Mouse (Mus musculus): Measurements from ENCODE around the gene Fggy.

Fggy gene

GRCm38 (mm10) chr4:95784146-95784895, 227.0 kb downstream of the Fggy start:
- no peak for DNase-seq (ENCODE audit: low spot score)

GRCm38 (mm10) chr4:95787609-95788008, 230.3 kb downstream of the Fggy start:
- no peak for DNase-seq (ENCODE audit: low spot score)

GRCm38 (mm10) chr4:95788867-95789266, 231.6 kb downstream of the Fggy start:
- DNase-seq (ENCODE audit: low spot score) = no peak

DNA sequence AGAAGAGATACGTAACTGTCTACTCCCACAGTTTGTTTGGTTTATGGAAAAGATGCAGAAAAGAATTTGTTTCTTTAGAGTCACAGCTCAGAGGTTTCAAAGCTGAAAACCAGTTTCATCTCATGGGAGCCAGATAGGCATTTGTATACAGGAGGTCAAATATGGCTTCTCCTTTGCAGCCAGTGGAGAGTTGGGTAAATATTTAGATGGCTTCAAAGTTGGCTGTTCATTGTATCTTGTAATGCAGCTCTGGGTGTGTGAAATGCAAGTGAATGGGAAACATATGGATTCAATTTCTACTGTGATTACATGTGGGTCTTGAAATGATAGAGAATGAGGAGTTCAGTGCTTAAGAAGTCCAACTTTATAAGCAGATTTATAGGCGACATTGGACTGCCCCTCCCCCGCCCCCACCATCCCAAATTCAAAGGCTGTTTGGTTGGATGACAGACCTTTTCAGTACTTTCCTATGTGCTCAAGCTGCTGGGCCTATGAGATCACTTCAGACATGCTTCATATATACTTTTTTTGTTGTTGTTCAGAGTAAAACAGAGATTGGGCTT, 234.7 kb downstream of the Fggy start:
- no peak for DNase-seq (ENCODE audit: low spot score)

DNA sequence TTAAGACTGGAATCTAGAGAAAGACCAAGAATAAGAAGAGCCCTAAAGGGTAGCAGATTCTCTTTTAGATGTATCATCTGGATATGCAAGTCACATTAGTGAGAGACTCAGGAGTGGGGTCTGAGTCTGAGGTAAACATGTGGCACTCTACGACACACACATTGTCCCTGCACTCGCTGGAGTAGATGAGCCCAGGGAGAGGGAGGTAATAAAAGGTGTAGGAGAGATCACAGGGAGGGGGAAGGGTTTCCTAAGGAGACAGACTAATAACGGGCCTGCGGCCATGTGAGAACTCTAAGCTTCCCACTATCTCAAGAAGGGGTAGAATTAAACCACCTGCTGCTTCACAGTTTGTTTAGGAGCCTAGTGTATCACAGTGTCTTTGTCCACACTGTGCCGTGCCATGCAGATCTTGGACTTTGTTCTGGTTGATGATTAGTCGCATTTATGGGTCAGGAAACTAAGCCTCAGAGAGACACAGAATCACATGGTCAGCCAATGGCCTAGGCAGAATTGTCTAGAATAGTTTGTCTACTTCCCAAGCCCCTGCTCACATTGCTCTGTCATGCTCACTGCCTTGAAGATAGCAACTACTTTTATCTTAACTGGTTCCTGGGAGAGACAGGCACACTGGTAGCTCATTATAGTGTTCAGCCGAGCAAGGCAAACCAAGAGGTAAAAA, 236.5 kb downstream of the Fggy start:
- peak; percentile 70 for DNase-seq (ENCODE audit: low spot score)

- DNase-seq (ENCODE audit: low spot score) = peak; percentile 77
Observed at GRCm38 (mm10) chr4:95794651-95795050, 237.3 kb downstream of the Fggy start.

- DNase-seq (ENCODE audit: low spot score) = no peak
Observed at GRCm38 (mm10) chr4:95795283-95795682, 238.0 kb downstream of the Fggy start.

GRCm38 (mm10) chr4:95819650-95820049, 262.3 kb downstream of the Fggy start:
- no peak for DNase-seq (ENCODE audit: low spot score)

DNA sequence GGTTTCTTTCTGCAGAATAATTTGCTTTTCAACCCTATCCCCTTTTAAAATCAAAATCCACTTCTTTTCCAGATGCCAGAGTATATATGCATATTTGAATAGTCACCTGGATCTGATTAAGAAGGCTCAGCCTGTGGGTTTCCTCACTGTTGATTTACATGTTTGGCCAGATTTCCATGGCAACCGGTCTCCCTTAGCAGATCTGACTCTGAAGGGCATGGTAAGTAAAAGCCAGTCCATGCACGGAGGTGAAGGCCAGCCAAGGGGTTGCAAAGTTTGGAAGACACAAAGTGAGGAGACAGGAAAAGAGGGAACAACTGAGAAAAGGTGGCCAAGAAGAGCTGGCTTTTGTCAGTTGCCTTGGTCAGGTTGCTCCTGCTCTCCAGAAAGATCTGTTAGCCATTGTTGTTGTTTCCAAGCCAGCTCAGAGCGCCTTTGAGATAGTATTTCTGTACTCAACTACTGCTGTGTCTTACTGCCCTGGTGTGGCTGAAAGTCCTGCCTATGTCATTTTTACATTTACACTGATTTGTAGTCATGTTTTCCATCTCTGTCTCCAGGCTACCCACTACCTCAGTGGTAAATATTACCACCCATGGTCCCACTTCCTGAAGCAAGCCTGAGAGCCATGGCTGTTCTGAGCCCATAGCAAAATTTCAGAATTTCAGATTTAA, 264.7 kb downstream of the Fggy start:
- peak; percentile 45 for DNase-seq (ENCODE audit: low spot score)

GRCm38 (mm10) chr4:95828164-95828563, 270.9 kb downstream of the Fggy start:
- no peak for DNase-seq (ENCODE audit: low spot score)

DNA sequence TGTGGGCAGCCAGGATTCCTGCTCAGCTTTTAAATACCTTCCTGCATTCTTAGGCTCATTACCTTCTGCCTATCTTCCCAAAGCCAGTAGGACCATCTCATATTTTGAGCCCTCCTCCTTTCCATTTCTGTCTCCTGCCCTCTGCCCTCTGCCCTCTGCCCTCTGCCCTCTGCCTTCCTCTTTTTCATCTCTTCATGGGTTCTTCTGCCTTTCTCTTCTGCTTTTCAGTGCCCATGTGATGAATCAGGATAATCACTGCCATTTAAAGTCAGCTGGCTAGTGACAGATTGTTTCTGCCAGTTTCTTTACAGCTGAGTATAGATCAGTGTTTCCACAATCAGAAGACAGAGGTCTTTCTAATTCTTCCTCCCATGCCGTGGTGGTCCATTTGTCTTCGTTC, 273.0 kb downstream of the Fggy start:
- DNase-seq (ENCODE audit: low spot score) = no peak

- DNase-seq (ENCODE audit: low spot score) = no peak
Observed at GRCm38 (mm10) chr4:95839860-95840259, 282.6 kb downstream of the Fggy start.

DNA sequence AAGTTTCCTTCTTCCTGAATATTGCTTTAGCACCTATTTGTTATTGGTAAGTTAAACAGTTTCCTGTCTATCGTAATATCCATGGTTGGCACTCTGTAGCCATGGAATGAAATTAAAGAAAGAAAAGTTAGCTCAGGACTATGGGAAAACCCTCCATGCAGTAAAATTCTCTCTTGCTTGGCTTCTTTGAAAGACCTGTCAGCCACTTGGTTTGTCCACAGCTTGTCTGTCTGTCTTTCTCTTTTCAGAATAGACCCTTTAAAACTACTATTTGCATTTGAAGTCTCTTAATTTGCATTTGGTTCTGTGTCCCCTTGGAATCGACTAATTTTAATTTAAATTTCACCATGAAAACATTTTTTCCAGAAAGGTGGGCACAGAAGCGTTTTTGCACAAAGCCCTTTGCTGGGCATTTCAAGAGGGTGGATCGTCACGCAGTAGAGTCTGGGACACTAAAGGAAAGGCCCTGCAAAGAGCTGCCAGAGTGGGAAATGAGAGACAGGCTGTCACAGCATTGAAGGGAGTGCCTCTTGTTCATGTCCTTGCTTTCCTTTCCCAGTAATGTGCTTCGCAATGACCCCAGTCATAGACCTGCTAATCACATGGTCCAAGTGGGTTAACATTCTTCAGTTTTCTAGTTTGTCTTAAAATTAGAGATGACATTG, 283.2 kb downstream of the Fggy start:
- DNase-seq (ENCODE audit: low spot score) = no peak

GRCm38 (mm10) chr4:95845981-95846617, 288.8 kb downstream of the Fggy start:
- DNase-seq (ENCODE audit: low spot score) = peak; percentile 33

DNA sequence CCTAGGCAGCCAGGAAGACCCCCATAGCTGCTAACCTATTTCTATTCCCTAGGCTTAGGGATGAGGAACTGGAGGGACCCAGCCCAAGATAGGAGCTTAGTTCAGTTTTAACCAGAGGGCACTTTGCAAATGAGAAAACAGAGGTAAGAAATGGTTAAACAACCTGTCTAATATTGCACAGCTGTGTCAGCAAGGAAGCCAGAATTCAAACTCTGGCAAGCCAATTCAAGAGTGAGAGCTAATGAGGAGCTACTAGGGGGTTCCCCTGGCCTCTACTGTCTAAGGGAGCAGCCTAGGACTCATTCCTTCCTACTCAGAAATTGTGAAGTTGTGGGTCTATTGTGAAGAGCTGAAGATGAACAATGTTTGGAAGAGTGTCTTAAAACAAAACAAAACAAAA, 289.9 kb downstream of the Fggy start:
- DNase-seq (ENCODE audit: low spot score) = no peak

DNA sequence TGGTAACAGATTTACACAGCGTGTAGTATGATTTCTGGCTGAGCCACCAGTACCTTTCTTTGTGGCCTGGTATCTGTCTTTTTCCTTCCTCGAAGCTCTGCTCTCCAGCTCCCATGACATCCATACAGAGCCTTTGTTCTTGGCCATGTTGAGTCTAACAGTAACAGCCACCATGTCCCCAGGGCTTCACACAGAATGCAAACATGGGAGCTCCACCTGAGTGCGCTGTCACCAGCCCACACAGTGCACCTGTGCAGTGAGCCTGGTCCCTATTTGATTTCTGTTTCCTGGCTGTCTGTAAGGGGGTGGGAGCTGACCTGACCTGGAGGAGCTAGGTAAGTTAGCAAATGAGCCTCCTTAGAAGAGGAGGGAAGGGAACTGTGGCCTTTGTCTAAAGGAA, 290.4 kb downstream of the Fggy start:
- DNase-seq (ENCODE audit: low spot score) = no peak

GRCm38 (mm10) chr4:95849497-95849896, 292.2 kb downstream of the Fggy start:
- no peak for DNase-seq (ENCODE audit: low spot score)

- no peak for DNase-seq (ENCODE audit: low spot score)
Observed at GRCm38 (mm10) chr4:95850044-95850739, 292.9 kb downstream of the Fggy start.

GRCm38 (mm10) chr4:95852257-95852656, 294.9 kb downstream of the Fggy start:
- no peak for DNase-seq (ENCODE audit: low spot score)

DNA sequence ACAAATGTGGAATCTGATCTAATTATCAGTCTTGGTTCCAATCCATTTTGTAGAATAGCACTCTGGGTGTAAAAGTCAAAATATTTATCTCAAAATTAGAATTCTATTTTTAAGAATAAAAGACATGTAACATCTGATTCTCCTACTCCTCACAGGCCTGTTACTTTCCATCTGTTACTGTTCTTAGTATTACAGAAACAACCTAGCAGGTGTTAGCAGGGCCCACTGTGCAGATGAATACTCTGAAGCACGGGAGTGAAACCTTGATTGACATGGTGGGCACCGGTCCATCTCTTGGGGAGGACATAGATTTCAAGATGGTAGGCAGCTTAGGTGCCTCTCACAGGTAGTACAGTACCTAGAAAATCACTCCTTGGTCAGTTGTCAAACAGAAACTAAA, 298.7 kb downstream of the Fggy start:
- DNase-seq (ENCODE audit: low spot score) = no peak

DNA sequence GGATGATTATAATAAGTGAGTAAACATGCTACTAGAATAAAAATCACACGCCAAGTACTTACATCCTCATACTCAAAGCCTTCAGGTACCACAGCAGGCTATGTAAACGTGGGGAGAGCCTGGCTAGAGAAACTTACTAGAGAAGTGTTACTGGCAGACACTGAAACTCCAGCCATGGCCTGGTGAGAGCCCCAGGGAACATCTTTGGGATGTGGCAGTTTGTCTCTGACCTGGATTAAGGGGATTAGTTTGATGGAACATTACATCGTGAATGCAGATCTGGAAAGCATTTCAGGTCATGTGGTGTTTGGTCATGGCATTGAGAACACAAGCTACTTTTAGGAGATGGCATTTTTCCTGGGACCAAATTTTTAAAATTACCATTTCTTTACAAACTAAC, 303.3 kb downstream of the Fggy start:
- DNase-seq (ENCODE audit: low spot score) = no peak

Data from yolk sac, embryonic 10.5 days (tissue).